Mouse (Mus musculus) neutrophil, adult 83 days (primary cell): Measurements from ENCODE around the gene Zfp455. TPM values are rescaled to one million over a fixed set of nuclear protein-coding genes. Genes with fewer than 3 reads are reported as not detected.

Experiments
- total RNA-seq, 2 experiments: library from RNA; stranded (reverse); gene quantifications; one replicate each; pipeline ENCODE4 v1.2.4; 2023

The Zfp455 gene
- total RNA-seq: under 1 TPM; 0.73 to 0.77 TPM

DNA sequence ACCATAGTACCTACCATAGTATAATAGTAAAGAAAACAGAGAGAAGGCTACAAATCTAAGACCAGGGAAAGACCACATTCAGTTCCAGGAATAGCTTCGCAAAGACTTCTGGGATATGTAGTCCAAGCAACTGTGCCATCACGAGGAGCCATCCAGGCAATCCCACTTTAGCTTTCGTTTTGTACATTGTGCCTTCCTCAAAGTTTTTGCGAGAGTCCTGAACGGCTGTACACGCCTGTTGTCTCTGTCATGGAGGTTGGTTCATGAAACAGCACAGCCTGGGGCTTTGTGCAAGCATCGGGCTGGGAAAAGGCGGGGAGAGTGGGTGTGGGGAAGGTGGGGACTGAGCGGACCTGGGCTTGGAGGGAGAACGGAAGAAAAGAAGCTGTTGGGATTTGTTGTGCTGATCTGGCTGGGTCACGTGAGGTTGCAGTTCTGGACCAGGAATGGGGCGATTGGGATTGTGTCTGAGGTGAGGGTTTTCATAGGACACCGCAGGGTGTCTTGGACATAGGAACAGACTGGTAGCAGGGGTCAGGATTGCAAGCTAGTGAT is at the start of gene Zfp455:
Gene Zfp455 (plus strand): TSS at position 167 of the 555 bp plus-strand sequence.

DNA sequence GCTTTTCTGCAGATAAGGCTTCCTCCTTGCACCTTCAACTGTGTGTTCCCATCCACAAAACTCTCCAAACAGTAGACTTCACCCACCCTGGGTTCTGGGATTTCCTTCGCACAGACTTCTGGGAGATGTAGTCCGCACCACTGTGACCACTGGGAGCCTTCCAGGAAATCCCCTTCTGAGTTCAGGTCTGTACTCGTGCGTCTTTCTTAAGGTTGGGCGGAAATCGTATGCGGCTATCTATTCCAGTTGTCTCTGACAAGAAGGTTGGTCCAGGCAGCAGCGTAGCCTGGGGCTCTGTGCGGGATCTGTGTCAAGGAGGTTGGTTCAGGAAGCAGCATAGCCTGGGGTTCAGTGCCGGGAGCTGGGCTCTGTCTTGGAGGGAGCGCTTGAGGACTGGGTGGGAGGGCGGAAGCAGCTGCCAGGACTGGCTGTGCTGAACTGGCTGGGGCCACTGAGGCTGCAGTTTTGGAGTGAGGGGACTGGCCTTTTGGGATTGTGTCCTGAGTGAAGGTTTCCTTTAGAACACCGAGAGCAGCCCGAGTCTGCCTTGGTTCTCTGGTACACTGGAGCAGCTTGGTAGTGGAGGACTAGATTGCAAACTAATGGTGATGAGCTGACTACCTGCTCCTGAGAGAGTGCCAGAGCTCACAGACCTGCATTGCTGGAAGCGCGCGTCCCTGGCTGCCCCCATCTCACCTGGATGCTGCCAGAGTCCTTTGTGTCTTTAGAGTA is 21.1 kb upstream of the Zfp455 start, which contains the start of gene Rsl1:
Gene Rsl1 (plus strand): TSS at position 192 of the 732 bp plus-strand sequence.

Other genes starting within 250 kb of the Zfp455 start
- gene Zfp712, start 133.3 kb upstream of the Zfp455 start, total RNA-seq: 1 to 10 TPM; 1.7 to 2.1 TPM
- under 1 TPM in 1 of 2 experiments, not detected in 1; 0.22 TPM for gene Zfp708, start 96.5 kb upstream of the Zfp455 start, total RNA-seq
- gene Gm28557, start 85.9 kb upstream of the Zfp455 start, total RNA-seq: 1 to 10 TPM; 1.1 to 1.4 TPM
- under 1 TPM; 0.22 to 0.40 TPM for gene Rslcan18, start 78.2 kb upstream of the Zfp455 start, total RNA-seq
- 1 to 10 TPM; 2.7 to 3.5 TPM for gene Zfp759, start 72.8 kb upstream of the Zfp455 start, total RNA-seq
- 1 to 10 TPM; 1.6 TPM for gene Rsl1, start 21.3 kb upstream of the Zfp455 start, total RNA-seq
- 1 to 10 TPM; 1.5 to 2.0 TPM for gene Zfp458, start 84.0 kb downstream of the Zfp455 start, total RNA-seq
- under 1 TPM in 1 of 2 experiments, not detected in 1; 0.46 TPM for gene Zfp457, start 112.0 kb downstream of the Zfp455 start, total RNA-seq
- 1 to 10 TPM; 5.3 to 6.4 TPM for gene Zfp595, start 138.1 kb downstream of the Zfp455 start, total RNA-seq
- 1 to 10 TPM in 1 of 2 experiments, not detected in 1; 3.0 TPM for gene Gm28044, start 166.0 kb downstream of the Zfp455 start, total RNA-seq
- gene Zfp953, start 166.1 kb downstream of the Zfp455 start, total RNA-seq: 1 to 10 TPM; 6.1 to 7.3 TPM
- gene Gm28041, start 181.2 kb downstream of the Zfp455 start, total RNA-seq: 1 to 10 TPM in 1 of 2 experiments, under 1 TPM in 1; 0.90 to 1.8 TPM
- gene Zfp456, start 181.3 kb downstream of the Zfp455 start, total RNA-seq: 1 to 10 TPM; 1.1 to 1.7 TPM
- gene Zfp429, start 205.3 kb downstream of the Zfp455 start, total RNA-seq: 1 to 10 TPM; 4.0 to 4.2 TPM
- gene Zfp459, start 226.9 kb downstream of the Zfp455 start, total RNA-seq: under 1 TPM; 0.09 to 0.42 TPM